Mouse (Mus musculus): ENCODE data around the gene 1700034J05Rik. TPM values are rescaled to one million over a fixed set of nuclear protein-coding genes. Genes with fewer than 3 reads are reported as not detected.

Gene 1700034J05Rik
- polyA plus RNA-seq, 1 experiment from 2014 or later, result not detected

- WGBS, result 80% methylated on average over 8 of the region's 8 CpGs
- no peaks in the 10 kb centered on the region for H3K9me3 ChIP-seq (ENCODE audit: control insufficient read depth)
- H3K4me3 ChIP-seq (ENCODE audit: low read depth, low read length), result no peak overlapping the region
- no peak for ATAC-seq
- H3K9ac ChIP-seq (ENCODE audit: low read depth, low read length), result no peak overlapping the region
- peaks cover 20% of the 10 kb centered on the region; the same call in 1 of the 2 replicates for H3K36me3 ChIP-seq (ENCODE audit: control insufficient read depth, insufficient read depth)
- H3K27me3 ChIP-seq (replicated peaks; ENCODE audit: control insufficient read depth, insufficient read depth, low read length), result no peaks in the 10 kb centered on the region
- H3K4me2 ChIP-seq (replicated peaks; ENCODE audit: low read depth), result no peak overlapping the region
- H3K27ac ChIP-seq (ENCODE audit: low read depth, low read length), result no peak overlapping the region
- TF ChIP-seq CTCF (IDR thresholded peaks at IDR 0.05; ENCODE audit: low read depth), result no peak
- no peaks in the 10 kb centered on the region; the same call in 1 of the 2 replicates for H3K4me1 ChIP-seq (replicated peaks; ENCODE audit: control insufficient read depth, insufficient read depth, low read length)
These were observed 22.2 kb upstream of the 1700034J05Rik start for GRCm38 (mm10) chr6:146976446-146976845.

GRCm38 (mm10) chr6:146973830-146974229 lies 19.6 kb upstream of the 1700034J05Rik start:
- Histone ChIP-seq H3K36me3 (ENCODE audit: control insufficient read depth, insufficient read depth) (peaks cover 16% of the 10 kb centered on the region; the same call in 1 of the 2 replicates), H3K27ac (ENCODE audit: low read depth, low read length) (no peak overlapping the region), H3K4me1 (replicated peaks; ENCODE audit: control insufficient read depth, insufficient read depth, low read length) (no peaks in the 10 kb centered on the region; the same call in 1 of the 2 replicates), H3K9ac (ENCODE audit: low read depth, low read length) (no peak overlapping the region), H3K9me3 (ENCODE audit: control insufficient read depth) (no peaks in the 10 kb centered on the region), H3K27me3 (replicated peaks; ENCODE audit: control insufficient read depth, insufficient read depth, low read length) (no peaks in the 10 kb centered on the region), H3K4me2 (replicated peaks; ENCODE audit: low read depth) (no peak overlapping the region), H3K4me3 (ENCODE audit: low read depth, low read length) (no peak overlapping the region)
- TF ChIP-seq CTCF (IDR thresholded peaks at IDR 0.05; ENCODE audit: low read depth), result no peak
- no peak for ATAC-seq

- Histone ChIP-seq H3K27ac (ENCODE audit: low read depth, low read length) (no peak overlapping the region), H3K4me1 (replicated peaks; ENCODE audit: control insufficient read depth, insufficient read depth, low read length) (no peaks in the 10 kb centered on the region), H3K36me3 (ENCODE audit: control insufficient read depth, insufficient read depth) (peaks cover 16% of the 10 kb centered on the region; the same call in 1 of the 2 replicates), H3K9ac (ENCODE audit: low read depth, low read length) (no peak overlapping the region), H3K9me3 (ENCODE audit: control insufficient read depth) (no peaks in the 10 kb centered on the region), H3K27me3 (replicated peaks; ENCODE audit: control insufficient read depth, insufficient read depth, low read length) (no peaks in the 10 kb centered on the region), H3K4me2 (replicated peaks; ENCODE audit: low read depth) (no peak overlapping the region), H3K4me3 (ENCODE audit: low read depth, low read length) (no peak overlapping the region)
- no peak for TF ChIP-seq CTCF (IDR thresholded peaks at IDR 0.05; ENCODE audit: low read depth)
- ATAC-seq, result no peak
- 63% methylated on average over 2 of the region's 2 CpGs for WGBS
These were observed 19.2 kb upstream of the 1700034J05Rik start for GRCm38 (mm10) chr6:146973406-146973805.

- 26% methylated on average over 1 of the region's 1 CpGs for WGBS
- Histone ChIP-seq H3K9ac (ENCODE audit: low read depth, low read length) (no peak overlapping the region), H3K27me3 (replicated peaks; ENCODE audit: control insufficient read depth, insufficient read depth, low read length) (no peaks in the 10 kb centered on the region), H3K4me1 (replicated peaks; ENCODE audit: control insufficient read depth, insufficient read depth, low read length) (no peaks in the 10 kb centered on the region), H3K27ac (ENCODE audit: low read depth, low read length) (no peak overlapping the region), H3K4me2 (replicated peaks; ENCODE audit: low read depth) (no peak overlapping the region), H3K4me3 (ENCODE audit: low read depth, low read length) (no peak overlapping the region), H3K36me3 (ENCODE audit: control insufficient read depth, insufficient read depth) (peaks cover 13% of the 10 kb centered on the region; the same call in 1 of the 2 replicates), H3K9me3 (ENCODE audit: control insufficient read depth) (no peaks in the 10 kb centered on the region)
- ATAC-seq, result no peak
- TF ChIP-seq CTCF (IDR thresholded peaks at IDR 0.05; ENCODE audit: low read depth), result no peak
These were observed 18.5 kb upstream of the 1700034J05Rik start for GRCm38 (mm10) chr6:146972740-146973139.

- no peak for TF ChIP-seq CTCF (IDR thresholded peaks at IDR 0.05; ENCODE audit: low read depth)
- H3K9me3 ChIP-seq (ENCODE audit: control insufficient read depth), result no peaks in the 10 kb centered on the region
- H3K4me3 ChIP-seq (ENCODE audit: low read depth, low read length), result no peak overlapping the region
- H3K27me3 ChIP-seq (replicated peaks; ENCODE audit: control insufficient read depth, insufficient read depth, low read length), result no peaks in the 10 kb centered on the region
- no peak overlapping the region for H3K27ac ChIP-seq (ENCODE audit: low read depth, low read length)
- peaks cover 6% of the 10 kb centered on the region; the same call in 1 of the 2 replicates for H3K36me3 ChIP-seq (ENCODE audit: control insufficient read depth, insufficient read depth)
- H3K4me2 ChIP-seq (replicated peaks; ENCODE audit: low read depth), result no peak overlapping the region
- H3K9ac ChIP-seq (ENCODE audit: low read depth, low read length), result no peak overlapping the region
- no peaks in the 10 kb centered on the region for H3K4me1 ChIP-seq (replicated peaks; ENCODE audit: control insufficient read depth, insufficient read depth, low read length)
- 78% methylated on average over 6 of the region's 6 CpGs for WGBS
- ATAC-seq, result no peak
These were observed 17.8 kb upstream of the 1700034J05Rik start for GRCm38 (mm10) chr6:146972009-146972408.

- no peak for TF ChIP-seq CTCF (IDR thresholded peaks at IDR 0.05; ENCODE audit: low read depth)
- H3K27ac ChIP-seq (ENCODE audit: low read depth, low read length), result no peak overlapping the region
- H3K4me3 ChIP-seq (ENCODE audit: low read depth, low read length), result no peak overlapping the region
- H3K36me3 ChIP-seq (ENCODE audit: control insufficient read depth, insufficient read depth), result no peaks in the 10 kb centered on the region
- no peaks in the 10 kb centered on the region for H3K9me3 ChIP-seq (ENCODE audit: control insufficient read depth)
- no peak overlapping the region for H3K4me2 ChIP-seq (replicated peaks; ENCODE audit: low read depth)
- ATAC-seq, result no peak
- no peak overlapping the region for H3K9ac ChIP-seq (ENCODE audit: low read depth, low read length)
- H3K4me1 ChIP-seq (replicated peaks; ENCODE audit: control insufficient read depth, insufficient read depth, low read length), result no peaks in the 10 kb centered on the region
- WGBS, result 59% methylated on average over 3 of the region's 3 CpGs
- H3K27me3 ChIP-seq (replicated peaks; ENCODE audit: control insufficient read depth, insufficient read depth, low read length), result no peaks in the 10 kb centered on the region
These were observed 17.1 kb upstream of the 1700034J05Rik start for GRCm38 (mm10) chr6:146971366-146971765.

- no peak for ATAC-seq
- H3K4me2 ChIP-seq (replicated peaks; ENCODE audit: low read depth), result no peak overlapping the region
- 70% methylated on average over 3 of the region's 3 CpGs for WGBS
- no peak overlapping the region for H3K4me3 ChIP-seq (ENCODE audit: low read depth, low read length)
- no peak for TF ChIP-seq CTCF (IDR thresholded peaks at IDR 0.05; ENCODE audit: low read depth)
- H3K9ac ChIP-seq (ENCODE audit: low read depth, low read length), result no peak overlapping the region
- no peaks in the 10 kb centered on the region for H3K9me3 ChIP-seq (ENCODE audit: control insufficient read depth)
- no peaks in the 10 kb centered on the region for H3K4me1 ChIP-seq (replicated peaks; ENCODE audit: control insufficient read depth, insufficient read depth, low read length)
- no peaks in the 10 kb centered on the region for H3K36me3 ChIP-seq (ENCODE audit: control insufficient read depth, insufficient read depth)
- no peaks in the 10 kb centered on the region for H3K27me3 ChIP-seq (replicated peaks; ENCODE audit: control insufficient read depth, insufficient read depth, low read length)
- H3K27ac ChIP-seq (ENCODE audit: low read depth, low read length), result no peak overlapping the region
These were observed 16.6 kb upstream of the 1700034J05Rik start for GRCm38 (mm10) chr6:146970811-146971210.
